Mouse (Mus musculus) layer of hippocampus, adult 8-10 months (tissue): ENCODE measurements around the gene Ugt1a2. TPM values are rescaled to one million over a fixed set of nuclear protein-coding genes. Genes with fewer than 3 reads are reported as not detected.

Experiments used
- DNase-seq, 2 experiments: peaks; one replicate each; pipeline ENCODE4 v3.0.0; 2022; ENCODE audit warnings: low spot score in 2 of 2
- total RNA-seq, 4 experiments: library from RNA; stranded (reverse); gene quantifications; 2 replicates each; pipeline ENCODE4 v1.2.4; 2022

The Ugt1a2 gene
- total RNA-seq, 4 experiments from 2014 or later: 0.53 TPM; not detected in 3

GRCm38 (mm10) chr1:88256886-88257663 lies 56.7 kb downstream of the Ugt1a2 start:
- no peak for DNase-seq

- no peak for DNase-seq
Observed at GRCm38 (mm10) chr1:88257681-88258080, 57.3 kb downstream of the Ugt1a2 start.

- DNase-seq: no peak
Observed at GRCm38 (mm10) chr1:88258361-88258760, 58.0 kb downstream of the Ugt1a2 start.

- DNase-seq: peak in 1 of 2 experiments; percentile 19
Observed at GRCm38 (mm10) chr1:88258881-88259642, 58.7 kb downstream of the Ugt1a2 start.

- no peak for DNase-seq
Observed at GRCm38 (mm10) chr1:88259643-88260024, 59.2 kb downstream of the Ugt1a2 start.

- peak in 1 of 2 experiments; percentile 48 for DNase-seq
Observed at GRCm38 (mm10) chr1:88260114-88260513, 59.7 kb downstream of the Ugt1a2 start.

- no peak for DNase-seq
Observed at GRCm38 (mm10) chr1:88260604-88261377, 60.4 kb downstream of the Ugt1a2 start.

GRCm38 (mm10) chr1:88261706-88262105 lies 61.3 kb downstream of the Ugt1a2 start:
- DNase-seq: no peak

GRCm38 (mm10) chr1:88262255-88262654 lies 61.9 kb downstream of the Ugt1a2 start:
- DNase-seq: peak; percentile 29 to 63

GRCm38 (mm10) chr1:88262961-88263360 lies 62.6 kb downstream of the Ugt1a2 start:
- no peak for DNase-seq

GRCm38 (mm10) chr1:88263778-88264177 lies 63.4 kb downstream of the Ugt1a2 start:
- DNase-seq: no peak

- DNase-seq: no peak
Observed at GRCm38 (mm10) chr1:88264237-88264868, 64.0 kb downstream of the Ugt1a2 start.

GRCm38 (mm10) chr1:88264869-88265240 lies 64.5 kb downstream of the Ugt1a2 start:
- DNase-seq: no peak

GRCm38 (mm10) chr1:88266123-88266522 lies 65.7 kb downstream of the Ugt1a2 start:
- DNase-seq: no peak

- no peak for DNase-seq
Observed at GRCm38 (mm10) chr1:88267489-88267888, 67.1 kb downstream of the Ugt1a2 start.

- DNase-seq: no peak
Observed at GRCm38 (mm10) chr1:88268070-88268469, 67.7 kb downstream of the Ugt1a2 start.

Other genes starting within 250 kb of the Ugt1a2 start
- gene Usp40, start 192.1 kb upstream of the Ugt1a2 start, total RNA-seq: 10 to 100 TPM; 23.6 to 33.7 (median 25.8) TPM
- gene Ugt1a10, start 145.2 kb upstream of the Ugt1a2 start, total RNA-seq: not detected
- not detected for gene Ugt1a9, start 129.8 kb upstream of the Ugt1a2 start, total RNA-seq
- not detected for gene Ugt1a8, start 112.8 kb upstream of the Ugt1a2 start, total RNA-seq
- gene Ugt1a7c, start 105.5 kb upstream of the Ugt1a2 start, total RNA-seq: 1 to 10 TPM in 2 of 4 experiments, under 1 TPM in 2; 0.37 to 3.8 (median 2.2) TPM
- gene Ugt1a6b, start 97.3 kb upstream of the Ugt1a2 start, total RNA-seq: under 1 TPM in 2 of 4 experiments, not detected in 2; 0.34 TPM
- 1 to 10 TPM; 1.4 to 4.1 (median 2.2) TPM for gene Ugt1a6a, start 65.8 kb upstream of the Ugt1a2 start, total RNA-seq
- gene Ugt1a5, start 34.6 kb upstream of the Ugt1a2 start, total RNA-seq: under 1 TPM in 1 of 4 experiments, not detected in 3; 0.65 TPM
- gene Dnajb3, start 5.2 kb downstream of the Ugt1a2 start, total RNA-seq: 1 to 10 TPM; 1.7 to 3.7 (median 2.6) TPM
- not detected for gene Ugt1a1, start 11.4 kb downstream of the Ugt1a2 start, total RNA-seq
- gene Mroh2a, start 26.4 kb downstream of the Ugt1a2 start, total RNA-seq: under 1 TPM in 2 of 4 experiments, not detected in 2; 0.06 to 0.16 TPM
- gene Hjurp, start 77.0 kb downstream of the Ugt1a2 start, total RNA-seq: 10 to 100 TPM; 34.5 to 51.6 (median 42.5) TPM
- under 1 TPM in 2 of 4 experiments, not detected in 2; 0.09 to 0.22 TPM for gene Trpm8, start 77.1 kb downstream of the Ugt1a2 start, total RNA-seq
- under 1 TPM in 1 of 4 experiments, not detected in 3; 0.53 TPM for gene Spp2, start 206.4 kb downstream of the Ugt1a2 start, total RNA-seq